Mouse (Mus musculus): ENCODE measurements around the gene Mcur1.

- TF ChIP-seq POLR2A (IDR thresholded peaks at IDR 0.05; ENCODE audit: borderline replicate concordance, insufficient read depth, low read length) (no peak), CTCF (IDR thresholded peaks at IDR 0.05; ENCODE audit: borderline replicate concordance, insufficient read depth, low read depth, low read length) (no peak)
These were observed 60.1 kb downstream of the Mcur1 start for GRCm38 (mm10) chr13:43499731-43500482.

Measured in cerebellum, adult 2 months (tissue).